Mouse (Mus musculus): ENCODE data around the gene Adgrv1. TPM values are rescaled to one million over a fixed set of nuclear protein-coding genes. Genes with fewer than 3 reads are reported as not detected.
A peak's percentile ranks its signal among the peaks of the same experiment; 100 is the strongest.

Adgrv1 gene
- total RNA-seq, 2 experiments from 2014 or later: 2.4 to 3.0 TPM

DNA sequence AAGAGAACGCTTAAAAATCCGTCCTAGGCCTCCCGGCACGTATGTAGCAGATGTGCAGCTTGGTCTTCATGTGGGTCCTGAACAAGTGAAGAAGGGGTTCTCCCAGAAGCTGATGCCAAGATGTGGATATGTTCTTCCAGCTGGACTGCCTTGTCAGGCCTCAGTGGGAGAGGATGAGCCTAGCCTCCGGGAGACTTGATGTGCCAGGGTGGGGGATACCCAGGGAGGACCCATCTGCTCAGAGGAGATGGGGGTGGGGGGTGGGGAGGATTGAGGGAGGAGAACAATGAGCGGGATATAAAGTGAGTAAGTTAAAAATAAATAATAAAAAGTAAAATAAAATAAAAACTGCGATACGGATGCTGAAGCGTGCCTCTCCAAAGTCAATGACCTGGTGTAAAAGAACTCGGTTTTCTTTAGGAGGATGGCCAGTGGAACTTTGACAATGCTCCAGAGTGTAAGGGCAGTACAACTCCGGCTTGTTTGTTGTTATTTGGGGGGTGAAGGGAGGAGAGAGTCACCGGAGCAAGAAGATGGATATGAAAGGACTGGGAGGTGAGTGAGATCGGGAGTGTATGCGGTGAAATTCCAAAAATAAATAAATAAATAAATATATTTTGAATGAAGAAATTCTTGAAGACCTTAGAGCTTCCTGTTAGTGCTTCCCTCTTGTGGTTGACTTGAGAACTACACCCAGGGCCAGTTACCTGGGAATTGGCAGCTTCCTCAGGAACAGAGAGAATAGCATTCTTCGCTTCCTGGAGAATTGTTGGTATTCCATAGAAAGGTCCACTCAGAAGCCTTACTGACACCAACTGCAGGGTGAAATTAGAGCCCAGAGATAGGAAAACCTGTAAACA lies 205.8 kb downstream of the Adgrv1 start:
- TF ChIP-seq CTCF (conservative IDR thresholded peaks at IDR 0.05): peak; percentile 91
- peak in 1 of 2 experiments; percentile 67 for DNase-seq (ENCODE audit: low spot score in 2 of 2)
- H3K27ac ChIP-seq: no peak overlapping the region
- no peak overlapping the region for H3K4me3 ChIP-seq

DNA sequence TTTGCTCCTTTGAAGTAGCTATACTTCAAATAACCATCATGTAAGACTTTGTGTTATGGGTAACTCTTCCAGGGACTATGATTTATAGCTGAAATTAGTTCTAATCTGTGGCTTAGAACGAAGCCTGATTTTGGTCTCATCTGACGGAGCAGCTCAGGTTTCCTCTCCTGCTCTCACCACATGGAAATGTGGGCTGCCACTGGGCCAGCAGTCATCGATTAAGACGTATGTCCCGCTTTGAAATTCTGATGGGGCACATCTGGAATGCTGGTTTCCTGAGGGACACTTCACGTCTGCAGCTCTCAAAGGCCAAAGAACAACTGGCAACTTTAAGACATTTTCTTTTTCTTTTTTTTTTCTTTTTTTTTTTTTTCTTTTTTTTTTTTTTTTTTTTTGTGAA lies 207.8 kb downstream of the Adgrv1 start:
- no peak for DNase-seq (ENCODE audit: low spot score in 2 of 2)
- no peak for TF ChIP-seq CTCF (conservative IDR thresholded peaks at IDR 0.05)
- no peak overlapping the region for H3K27ac ChIP-seq
- no peak overlapping the region for H3K4me3 ChIP-seq

DNA sequence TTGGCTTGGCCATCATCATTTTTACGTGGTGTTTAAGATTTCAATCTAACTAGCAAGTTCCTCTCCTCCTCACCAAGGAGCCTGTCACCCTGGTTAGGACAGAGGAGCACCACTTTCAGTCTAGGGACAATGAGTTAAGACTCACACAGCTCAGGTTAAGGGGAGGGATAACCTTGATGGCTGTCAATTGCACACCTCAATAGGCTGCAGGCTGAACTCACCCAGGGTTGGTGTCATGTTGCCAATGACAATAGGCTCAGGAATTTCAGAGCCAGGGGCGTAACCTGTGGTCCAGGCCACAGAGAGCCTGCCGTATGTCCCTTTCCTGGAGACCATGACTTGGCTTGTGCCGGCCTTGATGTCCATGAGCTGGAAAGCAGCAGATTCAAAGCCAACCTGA lies 209.0 kb downstream of the Adgrv1 start:
- no peak overlapping the region for H3K4me3 ChIP-seq
- H3K27ac ChIP-seq: no peak overlapping the region
- DNase-seq (ENCODE audit: low spot score in 2 of 2): no peak
- TF ChIP-seq CTCF (conservative IDR thresholded peaks at IDR 0.05): no peak

DNA sequence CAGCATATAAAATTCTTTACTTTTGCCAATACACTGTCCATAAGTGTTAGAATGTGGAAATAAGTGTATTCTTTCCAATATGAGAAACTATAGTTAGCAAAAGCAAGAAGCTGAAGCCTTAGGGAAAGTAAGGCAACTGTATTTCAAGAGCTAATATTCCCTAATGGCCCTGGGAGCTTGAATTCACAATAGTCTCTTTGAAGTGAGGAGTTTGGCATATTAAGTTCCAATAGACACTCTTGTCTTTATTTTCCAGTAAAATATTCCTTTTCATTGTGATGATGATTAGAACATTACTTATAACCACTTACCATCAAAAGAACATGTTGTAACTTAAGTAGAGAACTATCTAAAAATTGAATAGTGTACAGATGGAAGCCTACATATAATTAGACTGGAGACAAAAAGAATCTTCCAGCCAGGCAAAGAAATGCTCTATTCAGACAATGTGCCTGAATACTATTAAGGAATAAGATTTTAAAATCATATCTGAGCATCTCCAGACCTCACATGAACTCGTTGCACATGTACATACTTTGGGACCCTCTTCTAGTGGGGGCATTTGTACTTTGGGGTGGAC lies 225.0 kb downstream of the Adgrv1 start:
- H3K27ac ChIP-seq: peak overlapping the region; percentile 44; the same call in 1 of the 2 replicates

GRCm38 (mm10) chr13:81402826-81403225 lies 230.1 kb downstream of the Adgrv1 start:
- Histone ChIP-seq H3K4me3 (no peak overlapping the region), H3K27ac (no peak overlapping the region)
- no peak for DNase-seq (ENCODE audit: low spot score in 2 of 2)

More for the DNA sequence above, 225.0 kb downstream of the Adgrv1 start:
- TF ChIP-seq CTCF (conservative IDR thresholded peaks at IDR 0.05): no peak
- DNase-seq (ENCODE audit: low spot score in 2 of 2): no peak
- H3K4me3 ChIP-seq: no peak overlapping the region

GRCm38 (mm10) chr13:81402191-81402590 lies 230.8 kb downstream of the Adgrv1 start:
- DNase-seq (ENCODE audit: low spot score in 2 of 2): no peak
- Histone ChIP-seq H3K4me3 (no peak overlapping the region), H3K27ac (no peak overlapping the region)
- no peak for TF ChIP-seq CTCF (conservative IDR thresholded peaks at IDR 0.05)

More at GRCm38 (mm10) chr13:81402826-81403225, 230.1 kb downstream of the Adgrv1 start:
- no peak for TF ChIP-seq CTCF (conservative IDR thresholded peaks at IDR 0.05)

GRCm38 (mm10) chr13:81401742-81402141 lies 231.2 kb downstream of the Adgrv1 start:
- Histone ChIP-seq H3K27ac (no peak overlapping the region), H3K4me3 (no peak overlapping the region)
- no peak for TF ChIP-seq CTCF (conservative IDR thresholded peaks at IDR 0.05)
- DNase-seq (ENCODE audit: low spot score in 2 of 2): no peak

GRCm38 (mm10) chr13:81385597-81386362 lies 247.2 kb downstream of the Adgrv1 start:
- no peak for TF ChIP-seq CTCF (conservative IDR thresholded peaks at IDR 0.05)
- no peak for DNase-seq (ENCODE audit: low spot score in 2 of 2)
- H3K4me3 ChIP-seq: no peak overlapping the region
- H3K27ac ChIP-seq: no peak overlapping the region

GRCm38 (mm10) chr13:81381835-81382234 lies 251.1 kb downstream of the Adgrv1 start:
- TF ChIP-seq CTCF (conservative IDR thresholded peaks at IDR 0.05): no peak
- DNase-seq (ENCODE audit: low spot score in 2 of 2): no peak

GRCm38 (mm10) chr13:81370801-81371456 lies 262.0 kb downstream of the Adgrv1 start:
- TF ChIP-seq CTCF (conservative IDR thresholded peaks at IDR 0.05): no peak
- DNase-seq (ENCODE audit: low spot score in 2 of 2): no peak
- Histone ChIP-seq H3K4me3 (no peak overlapping the region), H3K27ac (no peak overlapping the region)

More at GRCm38 (mm10) chr13:81381835-81382234, 251.1 kb downstream of the Adgrv1 start:
- Histone ChIP-seq H3K4me3 (no peak overlapping the region), H3K27ac (no peak overlapping the region)

GRCm38 (mm10) chr13:81370196-81370595 lies 262.8 kb downstream of the Adgrv1 start:
- Histone ChIP-seq H3K27ac (no peak overlapping the region), H3K4me3 (no peak overlapping the region)
- DNase-seq (ENCODE audit: low spot score in 2 of 2): no peak
- TF ChIP-seq CTCF (conservative IDR thresholded peaks at IDR 0.05): no peak

DNA sequence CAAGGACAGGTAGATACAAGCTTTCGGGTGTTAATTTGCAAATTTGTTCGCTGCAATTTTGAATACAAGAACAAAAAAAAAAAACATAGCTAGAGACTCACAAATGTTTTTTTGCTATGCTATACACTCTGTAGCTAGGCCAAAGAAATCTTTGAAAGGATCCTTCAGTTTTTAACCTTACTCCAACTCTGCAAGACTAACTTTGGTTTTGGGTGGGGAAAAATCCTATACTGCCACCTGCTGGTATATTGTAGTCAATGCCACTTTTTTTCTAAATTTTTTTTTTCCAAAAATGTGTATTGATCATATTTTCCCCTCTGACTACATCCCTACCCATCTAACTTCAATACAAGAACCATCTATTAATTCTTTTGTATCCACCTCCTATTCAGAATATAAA lies 263.4 kb downstream of the Adgrv1 start:
- TF ChIP-seq CTCF (conservative IDR thresholded peaks at IDR 0.05): peak; percentile 90
- Histone ChIP-seq H3K27ac (no peak overlapping the region), H3K4me3 (no peak overlapping the region)
- peak in 1 of 2 experiments; percentile 18 for DNase-seq (ENCODE audit: low spot score in 2 of 2)

All from layer of hippocampus, adult 2 months (tissue).